Mouse (Mus musculus): ENCODE measurements around the gene Supt6. TPM values are rescaled to one million over a fixed set of nuclear protein-coding genes. Genes with fewer than 3 reads are reported as not detected.

The Supt6 gene
- total and polyA plus RNA-seq, 3 experiments = 39.6 to 93.2 (median 59.8) TPM

DNA sequence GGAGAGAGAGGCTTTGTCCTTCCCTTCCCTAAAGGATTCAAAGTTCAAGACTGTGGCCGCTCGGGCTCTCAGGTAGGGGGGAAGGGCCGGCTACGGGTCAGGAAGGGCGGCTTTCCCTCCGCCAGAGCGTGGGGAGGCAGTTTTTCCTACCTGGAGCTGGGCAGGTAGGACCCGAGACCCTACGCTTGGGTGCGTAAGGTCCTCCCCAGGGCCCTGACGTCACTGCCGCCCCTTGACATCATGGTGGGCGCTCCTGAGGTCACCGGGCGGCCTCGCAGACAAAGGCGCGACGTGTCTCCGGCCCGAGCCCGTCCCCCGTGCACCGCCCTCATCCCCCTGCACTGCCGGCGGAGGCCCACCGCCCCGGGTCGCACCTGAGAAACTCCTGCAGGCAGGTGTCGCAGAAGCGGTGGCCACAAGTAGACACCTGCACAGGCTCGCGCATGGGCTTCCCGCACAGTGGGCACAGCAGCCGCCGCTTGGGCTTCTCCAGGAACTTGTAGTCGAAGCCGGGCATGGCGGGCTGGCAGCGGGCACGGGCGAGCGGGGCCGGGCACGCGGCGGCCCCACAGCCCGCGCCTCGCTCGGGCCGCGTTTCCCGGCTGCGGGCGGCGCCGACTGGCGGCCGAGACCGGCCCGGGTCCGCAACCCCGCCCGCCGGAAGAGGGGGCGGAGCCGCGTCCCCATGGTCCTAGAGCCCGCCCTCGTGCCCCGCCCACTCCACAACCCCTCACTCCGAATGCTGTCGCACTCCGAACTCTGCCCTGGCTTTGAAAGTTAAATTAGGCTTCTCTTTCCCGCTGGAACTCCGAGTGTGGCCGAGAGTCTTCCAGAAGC lies 80.6 kb downstream of the Supt6 start, which contains the start of gene Traf4 (continued):
- no peak for TF ChIP-seq E2F4 (IDR thresholded peaks at IDR 0.05; ENCODE audit: borderline replicate concordance, low read depth, low read length)
- no peak for TF ChIP-seq CHD2 (IDR thresholded peaks at IDR 0.05; ENCODE audit: low read length)
- TF ChIP-seq ELF1 (IDR thresholded peaks at IDR 0.05; ENCODE audit: low read depth, low read length) = peak; percentile 44; the same call in 1 of the 2 replicates
- TF ChIP-seq KAT2A (conservative IDR thresholded peaks at IDR 0.05; ENCODE audit: low read depth, low read length) = no peak
- TF ChIP-seq TAL1 (IDR thresholded peaks at IDR 0.05; ENCODE audit: low read length) = no peak
- TF ChIP-seq BHLHE40 (IDR thresholded peaks at IDR 0.05; ENCODE audit: borderline replicate concordance, low read depth, low read length) = no peak
- TF ChIP-seq GABPA (IDR thresholded peaks at IDR 0.05; ENCODE audit: low read depth, low read length) = peak; percentile 50; the same call in 1 of the 2 replicates
- TF ChIP-seq TBP (IDR thresholded peaks at IDR 0.05; ENCODE audit: low read depth, low read length) = no peak
- TF ChIP-seq MYB (IDR thresholded peaks at IDR 0.05; ENCODE audit: low read depth, low read length) = no peak
- peak; percentile 80 for TF ChIP-seq NELFE (IDR thresholded peaks at IDR 0.05; ENCODE audit: low read depth, low read length)
- TF ChIP-seq ZMIZ1 (IDR thresholded peaks at IDR 0.05; ENCODE audit: low read depth, low read length) = peak; percentile 83
- TF ChIP-seq USF1 (IDR thresholded peaks at IDR 0.05; ENCODE audit: low read depth, low read length) = peak; percentile 58
- no peak; the same call in 1 of the 2 replicates for TF ChIP-seq NRF1 (IDR thresholded peaks at IDR 0.05; ENCODE audit: insufficient read depth, low read depth, low read length, poor library complexity, severe bottlenecking)
- 0 out of 2 replicates have a peak, but pooled peaks have one; percentile 72 for TF ChIP-seq MAZ (IDR thresholded peaks at IDR 0.05; ENCODE audit: low read depth, low read length)
- no peak for TF ChIP-seq JUND (IDR thresholded peaks at IDR 0.05; ENCODE audit: low read depth, low read length)
- no peak for TF ChIP-seq ZNF384 (IDR thresholded peaks at IDR 0.05; ENCODE audit: low read depth, low read length)
- no peak for TF ChIP-seq USF2 (IDR thresholded peaks at IDR 0.05; ENCODE audit: borderline replicate concordance in 1 of 2, insufficient read depth in 1 of 2, low read depth in 1 of 2, low read length in 2 of 2)
- TF ChIP-seq MAFK (IDR thresholded peaks at IDR 0.05; ENCODE audit: borderline replicate concordance, low read depth, low read length) = no peak
- no peak for TF ChIP-seq ZKSCAN1 (IDR thresholded peaks at IDR 0.05; ENCODE audit: low read depth, low read length)
- TF ChIP-seq SIN3A (IDR thresholded peaks at IDR 0.05; ENCODE audit: low read length) = peak; percentile 47
- 0 out of 2 replicates have a peak, but pooled peaks have one; percentile 71 for TF ChIP-seq UBTF (IDR thresholded peaks at IDR 0.05; ENCODE audit: borderline replicate concordance, insufficient read depth, low read depth, low read length)
- 0 out of 2 replicates have a peak, but pooled peaks have one; percentile 7 for TF ChIP-seq ZC3H11A (IDR thresholded peaks at IDR 0.05; ENCODE audit: low read depth, low read length)
- TF ChIP-seq RAD21 (IDR thresholded peaks at IDR 0.05; ENCODE audit: low read depth, low read length) = no peak; the same call in 1 of the 2 replicates
- no peak for TF ChIP-seq ETS1 (IDR thresholded peaks at IDR 0.05; ENCODE audit: low read depth, low read length)
- TF ChIP-seq CTCF (IDR thresholded peaks at IDR 0.05 in 2 of 3, conservative IDR thresholded peaks at IDR 0.05 in 1 of 3; ENCODE audit: control insufficient read depth in 1 of 3, insufficient read depth in 1 of 3, low read depth in 2 of 3, low read length in 3 of 3, poor library complexity in 1 of 3, severe bottlenecking in 1 of 3) = peak in 2 of 3 experiments; percentile 34 to 65; a peak in 3 of 6 replicates
